Mouse (Mus musculus) forelimb bud, embryonic 11.5 days (tissue): Measurements from ENCODE around the gene Gramd4.

ENCODE experiments used
- DNase-seq: peaks from one replicate; pipeline ENCODE4 v3.0.0-alpha.2; 2012; ENCODE audit warnings: low read depth, low spot score

Gramd4 gene

DNA sequence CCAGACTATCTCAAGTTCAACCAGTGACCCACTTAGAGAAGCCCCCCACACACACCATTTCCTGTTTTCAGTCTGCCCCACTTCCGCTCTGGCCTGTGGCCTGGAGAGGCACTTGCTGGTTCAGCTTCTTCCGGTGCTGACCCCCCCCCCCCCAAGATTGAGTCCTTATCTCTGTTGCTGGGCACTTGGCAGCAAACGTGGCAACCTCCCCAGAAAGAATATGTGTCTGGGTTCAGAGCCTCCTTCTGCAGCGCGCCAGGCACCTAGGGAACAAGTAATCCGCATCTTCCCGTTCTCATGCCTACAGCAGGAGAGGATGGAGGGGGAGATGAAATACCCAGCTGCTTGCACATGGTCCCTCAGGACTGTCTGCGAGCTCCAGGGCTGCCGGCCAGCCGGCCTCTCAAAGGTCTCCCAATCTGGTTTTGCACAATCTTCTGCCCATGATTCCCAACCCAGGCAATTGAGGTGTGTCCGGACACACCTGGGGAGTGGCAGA lies 124.5 kb downstream of the Gramd4 start:
- DNase-seq, result no peak

DNA sequence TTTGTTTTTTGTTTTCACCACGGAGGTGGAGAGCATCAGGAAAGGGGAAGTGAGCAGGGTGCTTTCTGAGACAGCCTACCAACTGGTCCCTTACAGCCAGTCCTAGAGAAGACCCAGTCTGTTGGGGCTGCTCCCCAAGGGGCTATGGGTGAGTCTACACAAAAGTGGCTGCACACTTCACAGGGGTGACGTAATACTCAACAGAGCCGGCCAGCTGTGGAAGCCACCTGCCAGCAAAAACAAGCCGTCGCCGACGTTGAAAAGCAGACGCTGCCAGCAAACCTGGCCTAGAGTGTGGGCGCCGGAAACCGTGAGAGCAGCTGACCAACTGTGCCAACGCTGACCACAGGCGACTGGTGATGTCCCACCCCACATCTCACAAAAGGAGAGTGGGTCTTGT lies 125.2 kb downstream of the Gramd4 start:
- DNase-seq, result no peak

DNA sequence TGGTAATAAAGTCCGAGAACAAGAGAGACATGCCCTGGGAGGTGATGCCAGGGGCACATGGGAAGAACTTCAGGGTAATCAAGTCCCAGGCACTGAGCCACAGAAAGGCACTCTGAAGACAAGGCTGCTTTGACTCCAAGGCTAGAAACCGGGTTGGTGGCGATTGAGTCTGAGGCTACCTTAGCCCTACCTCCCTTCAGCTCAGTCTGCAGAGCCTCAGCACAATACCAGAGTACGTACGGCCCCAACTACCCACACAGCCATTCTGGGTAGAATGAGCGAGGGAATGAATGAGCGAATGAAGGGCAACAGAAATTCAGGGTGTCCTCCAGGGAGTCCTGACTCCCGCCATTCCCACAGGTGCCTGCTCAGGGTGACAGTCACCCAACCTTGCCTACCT lies 126.0 kb downstream of the Gramd4 start:
- DNase-seq, result no peak

DNA sequence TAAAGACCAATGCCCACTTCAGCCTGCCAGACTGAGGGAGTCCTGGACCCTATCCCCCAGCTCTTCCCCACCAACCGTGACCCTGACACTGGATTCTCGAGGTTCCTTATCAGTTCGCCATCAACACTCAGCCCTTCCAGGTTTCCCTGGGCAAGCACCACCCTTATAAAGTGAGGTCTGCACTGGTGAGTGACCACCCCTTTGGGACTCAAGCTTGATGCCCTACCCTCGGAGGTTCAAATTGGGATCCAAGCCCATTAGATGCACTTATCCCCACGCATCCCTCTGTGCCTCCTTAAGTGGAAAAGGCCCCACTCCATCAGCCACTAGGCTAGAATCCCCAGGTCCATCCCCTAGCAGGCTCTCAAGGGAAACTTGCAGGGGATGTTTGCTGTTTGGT lies 126.6 kb downstream of the Gramd4 start:
- no peak for DNase-seq

DNA sequence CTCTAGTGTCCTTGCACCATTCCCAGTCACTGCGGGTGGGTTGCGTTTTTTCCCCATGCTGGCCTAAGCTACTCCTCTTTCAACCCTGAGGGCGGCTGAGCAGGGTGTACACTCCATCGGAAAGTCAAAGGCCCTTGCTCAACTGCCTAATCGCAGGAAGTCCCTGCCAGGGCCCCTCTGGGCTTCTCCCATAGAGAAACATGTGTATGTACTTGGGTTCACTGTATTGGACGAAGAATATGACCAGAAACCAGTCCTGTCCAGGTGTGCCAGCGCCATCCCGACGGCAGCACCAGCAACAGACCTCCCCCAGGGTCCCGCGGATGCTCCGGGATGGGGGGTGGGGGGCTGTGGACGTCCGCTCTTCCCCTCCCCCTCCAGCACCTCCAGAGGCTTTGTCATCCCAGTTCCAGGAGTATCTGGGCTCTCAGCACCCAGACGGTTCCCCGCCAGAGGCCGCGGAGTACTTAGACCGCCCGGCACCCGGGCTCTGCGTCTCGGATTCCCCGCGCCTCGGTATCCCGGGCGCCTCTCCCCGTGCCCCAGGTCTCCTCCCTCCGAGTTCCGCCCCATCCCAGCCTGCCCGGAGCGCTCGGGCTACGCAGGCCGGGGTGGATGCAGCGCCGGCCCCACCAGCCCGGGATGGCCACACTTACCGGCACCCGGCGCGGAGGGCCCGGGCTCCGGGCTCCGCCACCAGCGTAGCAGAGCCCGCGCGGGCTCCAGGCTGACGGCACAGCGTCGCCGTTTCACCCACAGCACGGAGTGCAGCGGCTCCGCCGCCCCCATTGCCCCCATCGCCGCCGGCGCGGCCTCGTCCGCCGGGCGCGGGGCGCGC lies 127.6 kb downstream of the Gramd4 start:
- DNase-seq, result peak; percentile 44

DNA sequence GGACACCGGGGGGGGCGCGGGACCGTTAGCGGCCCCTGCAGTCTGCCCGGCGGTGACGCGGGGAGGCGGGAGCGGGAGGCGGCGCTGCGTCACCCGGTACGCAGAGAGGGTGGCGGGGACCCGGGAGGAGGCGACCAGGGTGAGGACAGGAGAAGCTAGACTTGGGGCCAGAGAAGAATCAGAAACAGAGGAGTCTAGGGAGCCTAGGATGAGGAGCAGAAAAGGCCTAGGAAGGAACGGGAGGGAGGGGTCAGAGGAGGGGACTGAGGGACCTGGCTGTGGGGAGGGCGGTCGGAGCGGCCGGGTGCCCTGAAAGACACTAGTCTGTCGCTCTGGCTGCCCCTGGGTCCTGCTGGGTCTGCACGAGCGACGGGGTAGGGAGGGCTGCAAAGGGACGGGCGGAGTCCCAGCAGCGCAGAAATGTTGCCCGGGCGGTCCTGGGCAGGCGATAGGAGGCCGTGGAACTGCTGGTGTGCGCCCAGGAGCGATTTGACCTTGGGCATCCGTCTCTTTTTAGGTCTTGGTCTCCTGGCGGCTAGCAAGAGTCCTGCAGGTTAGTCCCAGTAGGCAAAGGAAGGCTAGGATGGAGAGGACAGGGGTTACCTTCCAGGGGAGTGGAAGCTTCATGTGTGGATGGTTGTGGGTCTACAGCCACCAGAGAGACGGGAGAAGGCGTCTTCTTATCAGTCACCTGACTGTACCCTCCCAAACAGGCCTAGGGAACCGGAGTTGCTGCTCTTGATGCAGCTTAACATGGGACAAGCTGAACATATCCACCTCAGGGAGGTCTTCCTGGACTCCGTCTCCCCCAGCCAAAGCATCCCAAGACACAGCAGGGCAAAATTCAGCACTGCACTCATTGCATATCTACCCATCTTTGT lies 128.4 kb downstream of the Gramd4 start, which contains the start of gene Cerk:
Gene Cerk (minus strand): TSS at position 453 of the 881 bp plus-strand sequence.
- peak; percentile 73 for DNase-seq

DNA sequence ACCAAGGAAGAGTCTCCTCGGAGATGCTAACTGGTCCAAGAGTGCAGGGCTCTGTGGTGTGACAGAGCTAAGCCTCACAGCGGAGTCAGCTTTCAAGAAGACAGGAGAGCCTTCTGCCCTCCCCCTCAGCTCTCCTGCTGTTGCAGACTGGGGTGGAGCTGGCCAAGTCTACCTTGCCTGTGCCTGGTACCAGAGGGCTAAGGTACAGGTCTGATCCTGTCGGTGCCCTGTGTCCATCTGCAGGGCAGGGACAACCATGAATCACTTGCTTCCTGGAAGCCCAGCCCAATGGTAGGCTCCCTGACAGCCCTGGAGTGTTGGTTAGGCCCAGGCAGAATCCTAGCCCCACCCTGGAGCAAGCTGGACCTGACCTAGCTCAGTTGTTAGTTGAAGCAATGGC lies 129.2 kb downstream of the Gramd4 start:
- DNase-seq, result no peak
